Mouse (Mus musculus) erythroblast, embryonic 14.5 days (primary cell): ENCODE measurements around the gene Mcm3.

Experiments used
- GATA1 ChIP-seq: IDR thresholded peaks from 2 replicates; pipeline ENCODE4 v1.6.1; 2012; ENCODE audit warnings: low read length, inconsistent platforms, mixed read lengths
- TAL1 ChIP-seq: IDR thresholded peaks from 3 replicates; pipeline ENCODE4 v1.6.1; 2012; ENCODE audit warnings: low read length, inconsistent platforms, mixed read lengths

- TF ChIP-seq GATA1, result no peak
- no peak for TF ChIP-seq TAL1
Measured at GRCm38 (mm10) chr1:20867241-20867902, 47.3 kb upstream of the Mcm3 start.
